Mouse (Mus musculus) megakaryocyte, adult 5-6 weeks (primary cell): ENCODE data around the gene Evc. TPM values are rescaled to one million over a fixed set of nuclear protein-coding genes. Genes with fewer than 3 reads are reported as not detected.

Experiments used
- ATAC-seq: 2 replicates; pipeline ENCODE4 v1.8.0; 2016; ENCODE audit warnings: mild to moderate bottlenecking, inconsistent platforms; ENCODE audit not compliant: poor library complexity, severe bottlenecking
- total RNA-seq, 2 experiments: library from RNA; stranded (forward) in 1 of 2; stranded (reverse) in 1 of 2; fragments of 153-499, 151-499 nt in 1 of 2; fragments of 221-1000, 200-1000 nt in 1 of 2; gene quantifications; 2 replicates each; pipeline versions ENCODE4 v1.2.3 to v1.2.4; 2015 to 2017

Gene Evc
- total RNA-seq, 2 experiments from 2014 or later = not detected

DNA sequence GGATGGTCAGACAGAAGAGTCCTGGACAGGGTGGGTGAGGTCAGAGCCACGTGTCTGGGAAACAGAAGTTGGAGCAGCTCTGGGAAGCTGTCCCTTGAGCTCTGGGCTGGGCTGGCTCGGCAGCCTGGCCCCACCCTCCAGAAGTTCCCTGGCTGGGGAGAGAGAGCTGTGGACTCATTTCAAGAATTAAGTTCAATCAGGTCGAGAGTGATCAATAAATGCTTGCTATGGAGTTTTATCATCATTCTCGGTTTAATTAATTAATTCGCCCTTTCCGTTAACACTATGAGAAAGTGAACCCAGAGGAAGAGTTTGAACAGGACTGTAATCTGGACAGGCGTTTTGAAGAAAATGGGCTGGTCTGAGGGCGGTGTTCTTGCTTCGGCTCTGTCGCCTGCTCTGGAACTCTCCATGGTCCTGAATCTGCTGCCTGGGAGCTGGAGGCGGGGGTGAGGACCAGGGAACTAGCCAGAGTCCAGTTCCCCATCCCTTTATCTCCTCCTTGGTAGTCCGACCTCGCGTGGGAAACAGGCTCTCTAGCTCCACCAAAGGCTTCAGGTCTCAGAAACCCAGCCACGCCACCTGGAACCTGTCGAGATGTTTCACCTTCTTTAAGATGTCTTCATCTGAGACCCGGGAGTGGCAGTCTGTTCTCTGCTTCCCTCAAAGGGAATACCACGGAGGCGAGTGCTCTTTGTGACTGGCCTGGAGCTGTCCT lies 93.4 kb downstream of the Evc start:
- ATAC-seq = no peak

DNA sequence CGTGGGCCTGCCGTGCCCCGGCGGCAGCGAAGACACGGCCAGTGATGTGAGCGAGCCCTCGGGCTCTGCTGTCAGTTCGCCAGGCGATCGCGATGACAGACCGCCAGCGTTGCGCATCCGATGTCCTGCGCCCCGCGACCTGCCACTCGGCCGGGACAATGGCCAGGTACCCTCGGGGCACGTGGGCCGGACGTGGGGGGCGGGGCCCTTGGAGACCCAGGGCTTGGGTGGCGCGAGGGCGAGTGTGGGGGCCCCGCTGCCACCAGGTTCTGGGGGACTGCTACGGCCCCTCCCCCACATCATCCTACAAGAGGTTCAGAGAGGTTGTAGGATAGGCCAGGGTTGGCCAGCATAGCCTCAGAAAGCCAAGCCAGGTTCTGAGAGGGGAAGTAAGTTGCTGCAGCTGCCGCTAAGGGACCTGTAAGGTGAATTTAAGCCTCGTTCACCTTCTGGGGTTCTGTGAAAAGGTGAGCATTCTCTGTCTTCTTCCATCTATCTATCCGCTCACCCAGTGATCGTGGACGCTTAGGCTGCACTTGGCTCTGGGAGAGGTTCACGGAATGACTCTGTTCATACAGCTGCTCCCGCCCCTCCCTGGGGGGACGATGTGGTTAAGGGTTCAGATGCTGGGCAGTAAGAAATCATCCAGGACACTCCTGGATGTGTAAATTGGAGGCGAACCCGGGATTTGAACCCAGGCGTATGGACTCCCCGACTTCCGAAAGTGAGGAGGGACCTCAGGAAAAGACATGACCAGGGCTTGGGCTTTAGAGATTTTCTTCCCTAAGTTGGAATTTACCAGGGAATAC lies 94.1 kb downstream of the Evc start:
- no peak for ATAC-seq

DNA sequence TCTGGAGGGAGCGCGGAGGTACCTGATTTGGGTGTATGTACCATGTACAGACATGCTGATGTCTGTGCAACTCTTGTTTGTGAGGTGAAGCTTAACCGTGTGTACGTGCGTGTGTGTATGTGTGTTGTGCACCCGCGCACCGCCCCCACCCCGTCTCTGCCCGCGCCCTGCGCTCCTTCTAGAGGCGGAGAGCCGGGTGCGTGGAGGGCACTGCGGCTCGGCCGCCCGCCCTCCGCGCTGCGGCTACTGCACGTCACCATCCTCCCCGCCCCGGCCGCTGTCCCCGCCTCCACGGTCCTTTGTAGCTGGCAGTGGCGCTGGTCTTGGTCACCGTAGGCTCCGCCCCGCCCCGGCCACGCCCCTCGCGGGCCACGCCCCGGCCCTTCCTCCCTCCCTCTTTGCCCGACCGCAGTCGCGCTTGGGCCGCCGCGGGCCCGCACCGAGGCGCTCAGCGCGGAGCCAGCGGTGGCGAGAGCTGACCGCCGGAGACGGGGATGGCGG lies 95.0 kb downstream of the Evc start, which contains the start of gene Crmp1:
Crmp1 (plus strand) TSS at position 290 of the 501 bp plus-strand sequence.
- no peak for ATAC-seq

DNA sequence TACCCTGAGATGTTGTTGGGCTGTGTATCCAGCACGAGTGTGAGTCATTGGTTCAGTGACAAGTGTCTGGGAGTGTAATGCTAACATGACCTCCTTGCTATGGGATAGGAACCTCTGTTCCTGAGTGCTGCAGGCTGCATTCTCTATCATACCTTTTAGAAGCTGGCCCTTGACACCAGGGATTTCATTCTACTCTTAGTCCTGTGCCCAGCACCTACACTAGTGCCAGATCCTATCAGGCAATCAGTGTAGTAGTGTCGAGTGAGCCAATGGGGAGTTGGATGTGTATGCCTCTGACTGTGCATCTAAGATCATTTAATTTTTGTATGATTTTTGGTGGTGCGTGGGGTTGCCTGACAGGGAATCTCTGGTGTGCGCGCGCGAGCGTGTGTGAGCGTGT lies 95.5 kb downstream of the Evc start:
- ATAC-seq = no peak

DNA sequence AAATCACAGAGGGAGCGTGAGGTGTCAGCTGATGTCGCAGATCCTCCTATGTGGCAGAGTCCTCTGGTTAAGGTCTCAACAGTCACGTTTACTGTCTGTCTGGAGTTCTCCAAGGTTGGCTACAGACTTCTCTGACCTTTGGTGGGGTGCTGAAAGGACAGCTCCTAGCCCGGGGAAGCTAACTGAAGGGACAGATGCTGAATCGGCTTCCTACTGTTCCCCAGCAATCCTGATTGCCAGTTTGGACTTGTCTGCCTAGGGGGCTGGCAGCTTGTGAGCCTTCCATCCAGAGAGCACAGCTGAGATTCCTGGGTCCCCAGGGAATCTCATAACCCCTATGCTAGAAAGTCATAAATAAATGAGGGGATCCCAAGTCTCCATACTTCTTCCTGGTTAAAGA lies 96.1 kb downstream of the Evc start:
- no peak for ATAC-seq

Other genes with a start within 250 kb of the Evc start
- 0.04 and 0.32 TPM in 2 replicates for gene Crmp1, start 95.0 kb downstream of the Evc start, total RNA-seq (2015)
- gene Crmp1, start 95.0 kb downstream of the Evc start, total RNA-seq (2017) = not detected in 2 replicates
- not detected in 2 replicates for gene Evc2, start 1.6 kb upstream of the Evc start, total RNA-seq (2015)
- not detected in 2 replicates for gene Evc2, start 1.6 kb upstream of the Evc start, total RNA-seq (2017)